Mouse (Mus musculus) liver, adult (tissue): ENCODE measurements around the gene Tbc1d23.

ENCODE experiments used
- GATA4 ChIP-seq: IDR thresholded peaks from 2 replicates; pipeline ENCODE4 v1.6.1; 2014; ENCODE audit warnings: mild to moderate bottlenecking, low read length; ENCODE audit not compliant: insufficient replicate concordance

Gene Tbc1d23

GRCm38 (mm10) chr16:57133611-57134010 is 97.7 kb downstream of the Tbc1d23 start:
- TF ChIP-seq GATA4, result no peak

DNA sequence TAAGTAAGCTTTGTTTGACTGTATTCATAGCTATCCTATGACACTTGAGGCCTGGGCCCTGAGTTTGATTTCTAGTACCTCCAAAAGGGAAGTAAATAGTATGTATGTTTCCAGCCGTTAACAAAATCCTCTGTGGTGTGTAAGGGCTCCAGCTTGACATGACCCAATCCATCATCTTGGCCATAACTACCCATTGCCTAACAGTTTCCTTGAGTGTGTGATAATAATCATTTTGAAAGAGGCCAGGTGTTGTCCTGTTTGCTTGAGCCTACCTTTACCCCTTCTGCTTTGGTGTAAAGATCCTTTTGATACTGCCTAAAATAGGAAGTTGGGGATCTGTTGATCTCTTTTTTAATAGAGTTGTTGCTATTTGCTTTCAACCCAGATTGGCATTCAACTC is 99.0 kb downstream of the Tbc1d23 start:
- no peak for TF ChIP-seq GATA4

DNA sequence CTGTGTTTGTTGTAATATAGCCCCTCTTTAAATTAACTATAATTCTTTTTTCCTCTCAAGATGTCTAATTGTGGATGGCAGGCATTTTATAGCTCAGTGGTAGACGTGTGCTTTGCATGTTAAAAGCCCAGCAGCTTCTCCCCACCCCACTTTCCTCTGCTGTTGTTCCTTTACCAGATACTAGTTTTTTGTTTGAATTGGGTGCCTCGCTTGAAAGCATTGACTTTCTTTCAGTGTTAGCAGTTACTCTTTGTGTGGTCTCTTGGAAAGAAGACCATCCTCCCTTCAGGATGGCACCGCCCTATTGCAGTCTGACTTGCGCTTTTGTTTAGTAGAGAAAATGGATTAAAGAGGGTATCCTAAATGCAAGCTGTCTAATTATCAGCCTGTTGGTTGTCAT is 99.8 kb downstream of the Tbc1d23 start:
- no peak for TF ChIP-seq GATA4

DNA sequence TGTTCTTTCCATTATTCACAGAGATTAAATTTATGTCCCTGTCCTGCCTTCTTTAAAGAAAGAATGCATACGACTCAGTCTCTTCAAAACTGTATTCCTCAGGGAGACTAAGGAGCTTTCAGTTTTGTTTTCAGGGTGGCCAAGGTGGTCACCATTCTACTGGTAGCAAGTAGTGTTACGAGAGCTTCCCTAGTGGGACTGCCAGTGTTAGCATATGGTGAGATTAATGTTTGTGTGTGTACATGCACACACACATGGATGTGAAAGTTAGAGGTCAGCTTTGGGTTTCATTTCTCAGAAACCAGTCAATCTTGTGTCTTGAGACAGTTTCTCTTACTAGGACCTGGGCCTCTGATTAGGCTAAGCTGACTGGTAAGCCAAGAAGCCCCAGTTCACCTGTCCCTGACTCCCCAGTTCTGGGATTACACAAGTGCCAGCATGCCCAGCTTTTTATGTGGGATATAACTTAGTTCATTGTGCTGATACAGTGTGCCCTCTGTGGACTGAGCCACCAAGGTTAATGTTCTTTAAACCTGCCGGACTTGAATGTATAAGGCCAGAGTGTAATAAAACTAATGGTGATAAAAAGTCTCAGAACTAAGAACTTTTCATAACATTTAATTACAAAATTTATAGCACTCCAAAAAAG is 100.4 kb downstream of the Tbc1d23 start:
- no peak for TF ChIP-seq GATA4

DNA sequence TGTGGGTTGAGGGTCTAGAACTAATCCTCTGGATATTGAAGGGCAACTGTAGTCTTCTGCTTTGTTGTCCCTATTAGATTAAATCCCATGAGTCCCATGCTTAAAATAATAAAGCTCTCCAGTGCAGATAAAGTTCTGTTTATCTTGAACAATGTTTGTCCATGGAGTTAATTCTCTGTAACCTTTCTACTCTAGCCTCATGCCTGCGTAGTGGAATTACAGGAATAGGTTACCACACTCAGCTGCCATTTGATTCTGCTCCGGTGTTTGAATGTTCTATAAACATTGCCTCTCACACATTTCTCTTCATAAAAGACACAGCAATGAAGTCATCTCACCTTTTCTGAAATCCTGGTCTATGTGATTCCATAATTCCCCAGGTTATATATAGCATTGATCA is 103.5 kb downstream of the Tbc1d23 start:
- TF ChIP-seq GATA4, result no peak

DNA sequence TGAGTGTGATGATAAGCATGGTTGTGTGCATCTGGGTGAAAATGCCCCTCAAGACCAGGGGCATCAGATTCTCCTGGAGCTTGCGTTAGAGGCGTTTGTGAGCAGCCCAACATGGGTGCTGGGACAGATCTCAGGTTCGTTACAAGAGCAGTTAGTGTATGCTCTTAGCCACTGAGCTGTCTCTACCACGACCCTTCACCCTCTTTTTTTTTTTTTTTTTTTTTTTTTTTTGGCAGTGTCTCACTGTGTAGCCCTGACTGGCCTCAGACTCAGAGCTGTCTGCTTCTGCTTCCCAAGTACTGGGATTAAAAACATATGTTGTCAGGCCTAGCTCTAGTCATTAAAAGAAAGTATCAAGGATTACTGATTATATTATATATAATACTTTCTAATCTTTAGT is 105.0 kb downstream of the Tbc1d23 start:
- no peak for TF ChIP-seq GATA4

- no peak for TF ChIP-seq GATA4
These were observed 108.4 kb downstream of the Tbc1d23 start for GRCm38 (mm10) chr16:57122682-57123445.

GRCm38 (mm10) chr16:57121816-57122415 is 109.4 kb downstream of the Tbc1d23 start:
- TF ChIP-seq GATA4, result no peak

- TF ChIP-seq GATA4, result peak; percentile 81; the same call in 1 of the 2 replicates
These were observed 110.1 kb downstream of the Tbc1d23 start, which contains the start of gene Tomm70a for GRCm38 (mm10) chr16:57120913-57121815. Gene Tomm70a (plus strand): TSS chr16:57121703.
